Mouse (Mus musculus) myocyte (in vitro differentiated cells): Measurements from ENCODE around the gene Ppp6r2.

Experiments
- E2F4 ChIP-seq: IDR thresholded peaks from one replicate; pipeline ENCODE4 v1.6.1; 2011; ENCODE audit warnings: mild to moderate bottlenecking, control low read depth, moderate library complexity; ENCODE audit not compliant: insufficient read depth
- MAX ChIP-seq: IDR thresholded peaks from one replicate; pipeline ENCODE4 v1.6.1; 2011; ENCODE audit warnings: low read depth, mild to moderate bottlenecking, control low read depth
- MYOD1 ChIP-seq, 3 experiments: IDR thresholded peaks; one replicate each; pipeline ENCODE4 v1.6.1; 2011; ENCODE audit warnings: control low read depth in 2 of 3, low read depth in 2 of 3, mild to moderate bottlenecking in 2 of 3, moderate library complexity in 1 of 3; ENCODE audit not compliant: insufficient read length in 2 of 3, control insufficient read depth in 1 of 3
- MYOG ChIP-seq, 3 experiments: IDR thresholded peaks; one replicate each; pipeline ENCODE4 v1.6.1; 2011; ENCODE audit warnings: control low read depth in 2 of 3, low read depth in 2 of 3, mild to moderate bottlenecking in 2 of 3; ENCODE audit not compliant: insufficient read length in 2 of 3, control insufficient read depth in 1 of 3, insufficient read depth in 1 of 3
- POLR2A ChIP-seq: IDR thresholded peaks from one replicate; pipeline ENCODE4 v1.6.1; 2011; ENCODE audit warnings: low read depth, mild to moderate bottlenecking, control low read depth, moderate library complexity; ENCODE audit not compliant: insufficient read length
- POLR2AphosphoS2 ChIP-seq: IDR thresholded peaks from one replicate; pipeline ENCODE4 v1.6.1; 2011; ENCODE audit warnings: low read depth, control low read depth; ENCODE audit not compliant: insufficient read length
- TCF12 ChIP-seq: IDR thresholded peaks from one replicate; pipeline ENCODE4 v1.6.1; 2011; ENCODE audit warnings: mild to moderate bottlenecking, control low read depth; ENCODE audit not compliant: poor library complexity, insufficient read depth, severe bottlenecking
- TCF3 ChIP-seq: IDR thresholded peaks from one replicate; pipeline ENCODE4 v1.6.1; 2011; ENCODE audit warnings: low read depth, control low read depth; ENCODE audit not compliant: insufficient read length

- no peak for TF ChIP-seq POLR2A
- no peak for TF ChIP-seq TCF12
- no peak for TF ChIP-seq MYOD1 (IDR thresholded peaks at IDR 0.05; ENCODE audit: control insufficient read depth in 1 of 3, insufficient read length in 2 of 3, low read depth in 2 of 3)
- no peak for TF ChIP-seq E2F4
- no peak for TF ChIP-seq POLR2AphosphoS2
- TF ChIP-seq MAX = no peak
- TF ChIP-seq MYOG (IDR thresholded peaks at IDR 0.05; ENCODE audit: control insufficient read depth in 1 of 3, insufficient read depth in 1 of 3, insufficient read length in 2 of 3, low read depth in 2 of 3) = no peak
- no peak for TF ChIP-seq TCF3
Measured at GRCm38 (mm10) chr15:89296465-89296864, 85.1 kb downstream of the Ppp6r2 start.
